Mouse (Mus musculus) heart, postnatal 10 days (tissue): ENCODE data around the gene Hist1h2bq. TPM values are rescaled to one million over a fixed set of nuclear protein-coding genes. Genes with fewer than 3 reads are reported as not detected.

ENCODE experiments used
- microRNA-seq, 2 experiments: library from miRNA; unstranded; fragments of <30 nt; microRNA quantifications; one replicate each; pipeline ENCODE4 v1.2.0; 2022
- total RNA-seq, 2 experiments: library from RNA; stranded (reverse); gene quantifications; 2 replicates each; pipeline ENCODE4 v1.2.3; 2021

Hist1h2bq gene
- total RNA-seq, 2 experiments from 2014 or later: 177 to 197 TPM

Small RNAs within 50 kb of the gene (microRNA-seq; reads per million reads assigned to microRNA genes)
- 0 reads per million in 2 experiments for gene Gm19658
- gene Gm44346: 0 reads per million in 2 experiments
- gene Gm44466: 0 reads per million in 2 experiments

Other genes with a start within 250 kb of the Hist1h2bq start
- gene Olfr1364, start 228.4 kb downstream of the Hist1h2bq start, total RNA-seq: not detected
- not detected for gene Olfr1362, start 196.2 kb downstream of the Hist1h2bq start, total RNA-seq
- gene Olfr11, start 167.7 kb downstream of the Hist1h2bq start, total RNA-seq: not detected
- gene Olfr1361, start 146.8 kb downstream of the Hist1h2bq start, total RNA-seq: not detected
- gene Olfr1360, start 132.8 kb downstream of the Hist1h2bq start, total RNA-seq: not detected
- not detected for gene Olfr1359, start 112.1 kb downstream of the Hist1h2bq start, total RNA-seq
- 100 to 1,000 TPM; 206 to 220 TPM for gene Hist1h2bl, start 94.1 kb downstream of the Hist1h2bq start, total RNA-seq
- 100 to 1,000 TPM; 201 to 229 TPM for gene Hist1h2ai, start 93.8 kb downstream of the Hist1h2bq start, total RNA-seq
- gene Hist1h3h, start 92.5 kb downstream of the Hist1h2bq start, total RNA-seq: 100 to 1,000 TPM; 284 to 332 TPM
- gene Hist1h2bm, start 88.2 kb downstream of the Hist1h2bq start, total RNA-seq: 10 to 100 TPM; 54.7 to 69.5 TPM
- 10 to 100 TPM; 39.0 to 39.7 TPM for gene Hist1h4j, start 75.1 kb downstream of the Hist1h2bq start, total RNA-seq
- 100 to 1,000 TPM; 426 to 466 TPM for gene Hist1h4k, start 59.7 kb downstream of the Hist1h2bq start, total RNA-seq
- gene Hist1h2ak, start 56.4 kb downstream of the Hist1h2bq start, total RNA-seq: 10 to 100 TPM; 79.2 to 89.4 TPM
- gene Hist1h2bn, start 56.1 kb downstream of the Hist1h2bq start, total RNA-seq: 100 to 1,000 TPM in 1 of 2 experiments, 10 to 100 TPM in 1; 98.6 to 149 TPM
- gene Hist1h1b, start 29.6 kb downstream of the Hist1h2bq start, total RNA-seq: 100 to 1,000 TPM; 112 to 150 TPM
- 100 to 1,000 TPM; 213 to 223 TPM for gene Hist1h3i, start 26.8 kb downstream of the Hist1h2bq start, total RNA-seq
- gene Hist1h2an, start 23.0 kb downstream of the Hist1h2bq start, total RNA-seq: 10 to 100 TPM; 37.7 to 43.5 TPM
- 10 to 100 TPM; 80.8 to 84.7 TPM for gene Hist1h2bp, start 22.7 kb downstream of the Hist1h2bq start, total RNA-seq
- gene Hist1h2ao, start 268 bp upstream of the Hist1h2bq start, total RNA-seq: not detected
- gene Hist1h4m, start 1.5 kb upstream of the Hist1h2bq start, total RNA-seq: 100 to 1,000 TPM; 322 to 356 TPM
- gene Hist1h4n, start 22.0 kb upstream of the Hist1h2bq start, total RNA-seq: 10 to 100 TPM; 39.5 to 61.3 TPM
- 100 to 1,000 TPM; 265 to 322 TPM for gene Hist1h2ap, start 23.3 kb upstream of the Hist1h2bq start, total RNA-seq
- 100 to 1,000 TPM; 181 to 198 TPM for gene Hist1h2br, start 23.5 kb upstream of the Hist1h2bq start, total RNA-seq
- gene Zfp184, start 134.9 kb upstream of the Hist1h2bq start, total RNA-seq: 1 to 10 TPM; 1.4 to 1.9 TPM
- gene Pom121l2, start 171.0 kb upstream of the Hist1h2bq start, total RNA-seq: not detected
- gene Prss16, start 199.5 kb upstream of the Hist1h2bq start, total RNA-seq: not detected
- gene Hist1h2ah, start 225.4 kb upstream of the Hist1h2bq start, total RNA-seq: 100 to 1,000 TPM; 181 to 187 TPM
- 100 to 1,000 TPM; 213 to 221 TPM for gene Hist1h2bk, start 225.7 kb upstream of the Hist1h2bq start, total RNA-seq
- 10 to 100 TPM; 70.8 to 71.4 TPM for gene Hist1h4i, start 231.2 kb upstream of the Hist1h2bq start, total RNA-seq
- 100 to 1,000 TPM; 142 to 176 TPM for gene Hist1h2ag, start 232.7 kb upstream of the Hist1h2bq start, total RNA-seq
- 100 to 1,000 TPM; 116 to 123 TPM for gene Hist1h2bj, start 233.0 kb upstream of the Hist1h2bq start, total RNA-seq